Mouse (Mus musculus): Measurements from ENCODE around the gene Dynll1. TPM values are rescaled to one million over a fixed set of nuclear protein-coding genes. Genes with fewer than 3 reads are reported as not detected.

Dynll1 gene
- polyA plus RNA-seq, 1 experiment from 2014 or later = 1,196 TPM

GRCm38 (mm10) chr5:115262502-115263291 lies 38.1 kb downstream of the Dynll1 start:
- Histone ChIP-seq H3K27me3 (replicated peaks) (no peaks in the 10 kb centered on the region), H3K9me3 (no peaks in the 10 kb centered on the region), H3K27ac (replicated peaks) (no peak overlapping the region), H3K36me3 (peaks cover 54% of the 10 kb centered on the region), H3K4me2 (peak overlapping the region; percentile 42), H3K4me3 (peak overlapping the region; percentile 10; the same call in 1 of the 2 replicates), H3K9ac (no peak overlapping the region), H3K4me1 (peaks cover 34% of the 10 kb centered on the region)
- WGBS = 81% methylated on average over 14 of the region's 14 CpGs
- ATAC-seq (ENCODE audit: extremely low read depth, insufficient number of reproducible peaks, low FRiP score, low TSS enrichment) = no peak

GRCm38 (mm10) chr5:115261880-115262279 lies 38.9 kb downstream of the Dynll1 start:
- ATAC-seq (ENCODE audit: extremely low read depth, insufficient number of reproducible peaks, low FRiP score, low TSS enrichment) = no peak
- Histone ChIP-seq H3K9me3 (no peaks in the 10 kb centered on the region), H3K36me3 (peaks cover 62% of the 10 kb centered on the region), H3K27me3 (replicated peaks) (no peaks in the 10 kb centered on the region), H3K4me2 (peak overlapping the region; percentile 42), H3K4me1 (peaks cover 26% of the 10 kb centered on the region), H3K4me3 (no peak overlapping the region), H3K27ac (replicated peaks) (no peak overlapping the region), H3K9ac (no peak overlapping the region)
- WGBS = 73% methylated on average over 1 of the region's 1 CpGs

- ATAC-seq (ENCODE audit: extremely low read depth, insufficient number of reproducible peaks, low FRiP score, low TSS enrichment) = no peak
Observed at GRCm38 (mm10) chr5:115261141-115261540, 39.7 kb downstream of the Dynll1 start.

GRCm38 (mm10) chr5:115260356-115260755 lies 40.4 kb downstream of the Dynll1 start:
- ATAC-seq (ENCODE audit: extremely low read depth, insufficient number of reproducible peaks, low FRiP score, low TSS enrichment) = no peak
- 82% methylated on average over 6 of the region's 6 CpGs for WGBS
- H3K36me3 ChIP-seq = peaks cover 70% of the 10 kb centered on the region

More at GRCm38 (mm10) chr5:115261141-115261540, 39.7 kb downstream of the Dynll1 start:
- no peak overlapping the region for H3K4me3 ChIP-seq
- H3K4me1 ChIP-seq = peaks cover 19% of the 10 kb centered on the region
- no peaks in the 10 kb centered on the region for H3K9me3 ChIP-seq
- peaks cover 62% of the 10 kb centered on the region for H3K36me3 ChIP-seq
- no peak overlapping the region for H3K27ac ChIP-seq (replicated peaks)
- peak overlapping the region; percentile 8; the same call in 1 of the 2 replicates for H3K4me2 ChIP-seq
- H3K9ac ChIP-seq = no peak overlapping the region
- H3K27me3 ChIP-seq (replicated peaks) = no peaks in the 10 kb centered on the region
- 89% methylated on average over 8 of the region's 8 CpGs for WGBS

GRCm38 (mm10) chr5:115256909-115257546 lies 43.8 kb downstream of the Dynll1 start:
- H3K9ac ChIP-seq = no peak overlapping the region

More at GRCm38 (mm10) chr5:115260356-115260755, 40.4 kb downstream of the Dynll1 start:
- H3K27me3 ChIP-seq (replicated peaks) = no peaks in the 10 kb centered on the region
- H3K4me1 ChIP-seq = peaks cover 12% of the 10 kb centered on the region
- no peak overlapping the region for H3K27ac ChIP-seq (replicated peaks)
- no peaks in the 10 kb centered on the region for H3K9me3 ChIP-seq
- no peak overlapping the region; the same call in 1 of the 2 replicates for H3K4me2 ChIP-seq
- no peak overlapping the region for H3K4me3 ChIP-seq
- H3K9ac ChIP-seq = no peak overlapping the region

GRCm38 (mm10) chr5:115255472-115255871 lies 45.3 kb downstream of the Dynll1 start:
- H3K9me3 ChIP-seq = no peaks in the 10 kb centered on the region
- H3K27me3 ChIP-seq (replicated peaks) = no peaks in the 10 kb centered on the region
- no peak overlapping the region for H3K4me3 ChIP-seq
- WGBS = 86% methylated on average over 1 of the region's 1 CpGs
- ATAC-seq (ENCODE audit: extremely low read depth, insufficient number of reproducible peaks, low FRiP score, low TSS enrichment) = no peak
- H3K27ac ChIP-seq (replicated peaks) = no peak overlapping the region
- no peak overlapping the region for H3K4me2 ChIP-seq
- peaks cover 73% of the 10 kb centered on the region for H3K36me3 ChIP-seq
- no peak overlapping the region for H3K9ac ChIP-seq
- no peaks in the 10 kb centered on the region for H3K4me1 ChIP-seq

More at GRCm38 (mm10) chr5:115256909-115257546, 43.8 kb downstream of the Dynll1 start:
- no peaks in the 10 kb centered on the region for H3K27me3 ChIP-seq (replicated peaks)
- peaks cover 61% of the 10 kb centered on the region for H3K36me3 ChIP-seq
- 89% methylated on average over 10 of the region's 10 CpGs for WGBS
- no peak overlapping the region for H3K4me3 ChIP-seq
- H3K4me1 ChIP-seq = no peaks in the 10 kb centered on the region
- no peak overlapping the region for H3K27ac ChIP-seq (replicated peaks)
- H3K4me2 ChIP-seq = no peak overlapping the region
- no peak for ATAC-seq (ENCODE audit: extremely low read depth, insufficient number of reproducible peaks, low FRiP score, low TSS enrichment)
- H3K9me3 ChIP-seq = no peaks in the 10 kb centered on the region

Other genes with a start within 250 kb of the Dynll1 start
- 16.7 and 18.7 TPM in 2 replicates for gene Gm10401, start 202.7 kb downstream of the Dynll1 start, polyA plus RNA-seq (2015; fragmentation: Nextera tagmentation; extraction: Ambion mirVana)
- gene Acads, start 181.7 kb downstream of the Dynll1 start, polyA plus RNA-seq (2015; fragmentation: Nextera tagmentation; extraction: Ambion mirVana) = 103 and 112 TPM in 2 replicates
- 17.3 and 18.5 TPM in 2 replicates for gene Unc119b, start 166.0 kb downstream of the Dynll1 start, polyA plus RNA-seq (2015; fragmentation: Nextera tagmentation; extraction: Ambion mirVana)
- gene Mlec, start 142.8 kb downstream of the Dynll1 start, polyA plus RNA-seq (2015; fragmentation: Nextera tagmentation; extraction: Ambion mirVana) = 65.8 and 71.6 TPM in 2 replicates
- 0.53 and 0.60 TPM in 2 replicates for gene Cabp1, start 106.6 kb downstream of the Dynll1 start, polyA plus RNA-seq (2015; fragmentation: Nextera tagmentation; extraction: Ambion mirVana)
- 63.6 and 73.0 TPM in 2 replicates for gene Pop5, start 65.2 kb downstream of the Dynll1 start, polyA plus RNA-seq (2015; fragmentation: Nextera tagmentation; extraction: Ambion mirVana)
- 111 and 121 TPM in 2 replicates for gene Rnf10, start 28.1 kb downstream of the Dynll1 start, polyA plus RNA-seq (2015; fragmentation: Nextera tagmentation; extraction: Ambion mirVana)
- 67.1 and 70.2 TPM in 2 replicates for gene Coq5, start 21.3 kb downstream of the Dynll1 start, polyA plus RNA-seq (2015; fragmentation: Nextera tagmentation; extraction: Ambion mirVana)
- gene Srsf9, start 26.2 kb upstream of the Dynll1 start, polyA plus RNA-seq (2015; fragmentation: Nextera tagmentation; extraction: Ambion mirVana) = 112 and 115 TPM in 2 replicates
- 22.0 and 22.8 TPM in 2 replicates for gene Gatc, start 40.2 kb upstream of the Dynll1 start, polyA plus RNA-seq (2015; fragmentation: Nextera tagmentation; extraction: Ambion mirVana)
- 40.2 and 42.4 TPM in 2 replicates for gene Triap1, start 40.2 kb upstream of the Dynll1 start, polyA plus RNA-seq (2015; fragmentation: Nextera tagmentation; extraction: Ambion mirVana)
- gene Cox6a1, start 48.0 kb upstream of the Dynll1 start, polyA plus RNA-seq (2015; fragmentation: Nextera tagmentation; extraction: Ambion mirVana) = 1,395 and 1,520 TPM in 2 replicates
- 3.7 and 4.1 TPM in 2 replicates for gene Msi1, start 128.6 kb upstream of the Dynll1 start, polyA plus RNA-seq (2015; fragmentation: Nextera tagmentation; extraction: Ambion mirVana)
- 0.88 and 1.1 TPM in 2 replicates for gene Pla2g1b, start 165.3 kb upstream of the Dynll1 start, polyA plus RNA-seq (2015; fragmentation: Nextera tagmentation; extraction: Ambion mirVana)
- 18.9 and 19.8 TPM in 2 replicates for gene Sirt4, start 183.7 kb upstream of the Dynll1 start, polyA plus RNA-seq (2015; fragmentation: Nextera tagmentation; extraction: Ambion mirVana)
- 29.7 and 31.7 TPM in 2 replicates for gene Pxn, start 205.7 kb upstream of the Dynll1 start, polyA plus RNA-seq (2015; fragmentation: Nextera tagmentation; extraction: Ambion mirVana)

All from heart, embryonic 13.5 days (tissue).